Mouse (Mus musculus): ENCODE data around the gene Zfp953. TPM values are rescaled to one million over a fixed set of nuclear protein-coding genes. Genes with fewer than 3 reads are reported as not detected.
"Not testable (repeated sequence)": the region's sequence is repeated elsewhere in the genome, so short reads cannot be mapped to it uniquely, and the experiment has no call there.

Gene Zfp953
- total RNA-seq (2021), result under 1 TPM; 0.89 to 0.90 TPM
- long read RNA-seq, experiment 1, partial matches to known transcripts, result 0 of 1 reads
- long read RNA-seq, experiment 1, other reads (novel, unspliced or antisense), result 1 of 1 reads
- long read RNA-seq, experiment 2, result 0 reads

DNA sequence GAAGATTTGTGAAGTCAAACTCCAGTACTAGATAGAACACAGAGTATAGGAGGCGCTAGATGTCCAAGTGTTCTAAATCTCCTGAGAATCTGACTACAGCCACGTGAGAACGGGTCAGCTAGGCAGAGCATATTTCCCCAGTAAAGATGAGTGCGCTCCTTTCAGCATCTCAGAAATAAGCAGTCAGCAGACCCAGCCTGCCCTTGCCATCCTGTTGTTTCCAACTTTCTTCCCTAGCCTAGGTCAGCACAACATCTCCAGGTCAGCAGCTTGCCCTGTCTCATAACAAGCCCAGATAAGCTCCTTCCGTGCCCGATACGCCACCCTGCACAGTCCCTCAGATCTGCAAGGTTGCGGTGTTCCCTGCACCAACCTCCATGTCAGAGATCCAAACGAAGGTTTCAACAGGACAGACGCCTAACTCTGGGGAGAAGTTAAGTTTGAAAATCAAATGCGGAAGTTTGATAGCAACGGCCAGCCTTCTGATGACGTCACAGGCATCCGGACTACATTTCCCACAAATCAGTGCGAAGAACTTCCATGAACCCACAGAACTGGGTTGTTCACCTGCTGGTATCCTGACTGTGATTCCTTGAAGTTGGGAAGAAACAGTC, at the start of gene Zfp953, which contains the start of gene Gm28044:
Gene Zfp953, minus strand, starts transcription at position 475 of the 614 bp plus-strand sequence.
Gene Gm28044, minus strand, starts transcription at position 406 of the 614 bp plus-strand sequence.
- peak; percentile 81 for DNase-seq
- intact Hi-C loops (cut with DNase I; ENCODE audit: low total_unique reads), result no loop called here

DNA sequence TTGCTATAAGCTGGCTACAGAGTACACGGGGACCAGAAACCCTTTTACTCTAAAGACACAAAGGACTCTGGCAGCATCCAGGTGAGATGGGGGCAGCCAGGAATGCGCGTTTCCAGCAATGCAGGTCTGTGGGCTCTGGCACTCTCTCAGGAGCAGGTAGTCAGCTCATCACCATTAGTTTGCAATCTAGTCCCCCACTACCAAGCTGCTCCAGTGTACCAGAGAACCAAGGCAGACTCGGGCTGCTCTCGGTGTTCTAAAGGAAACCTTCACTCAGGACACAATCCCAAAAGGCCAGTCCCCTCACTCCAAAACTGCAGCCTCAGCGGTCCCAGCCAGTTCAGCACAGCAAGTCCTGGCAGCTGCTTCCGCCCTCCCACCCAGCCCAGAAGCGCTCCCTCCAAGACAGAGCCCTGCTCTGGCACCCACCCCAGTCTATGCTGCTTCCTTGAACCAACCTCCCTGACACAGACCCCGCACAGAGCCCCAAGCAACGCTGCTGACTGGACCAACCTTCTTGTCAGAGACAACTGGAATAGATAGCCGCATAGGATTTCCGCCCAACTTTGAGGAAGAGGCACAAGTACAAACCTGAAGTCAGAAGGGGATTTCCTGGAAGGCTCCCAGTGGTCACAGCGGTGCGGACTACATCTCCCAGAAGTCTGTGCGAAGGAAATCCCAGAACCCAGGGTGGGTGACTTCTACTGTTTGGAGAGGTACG, 38.9 kb upstream of the Zfp953 start, which contains the start of gene Zfp429:
Gene Zfp429, minus strand, starts transcription at position 637 of the 721 bp plus-strand sequence.
- intact Hi-C loops (cut with DNase I; ENCODE audit: low total_unique reads), result not testable (repeated sequence)
- DNase-seq, result peak; percentile 65

DNA sequence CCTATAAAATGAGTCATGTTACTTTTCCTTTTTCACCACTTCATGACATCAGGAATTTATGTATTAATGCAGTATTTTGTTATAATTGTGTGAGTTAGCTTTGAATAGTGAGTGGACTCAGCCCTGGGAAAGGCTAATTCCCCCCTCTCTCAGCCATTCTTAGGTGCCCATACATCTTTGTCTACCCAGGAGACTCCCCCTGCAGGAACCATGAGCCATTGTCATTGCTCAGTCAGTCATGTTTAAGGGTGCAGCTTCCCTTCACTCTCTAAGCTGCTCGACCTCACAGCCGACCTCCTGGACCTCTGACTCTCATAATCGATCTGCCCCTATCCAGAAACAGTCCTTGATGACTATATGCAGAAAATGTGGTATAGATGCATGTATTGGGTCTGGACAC, 15.8 kb upstream of the Zfp953 start:
- DNase-seq; intact Hi-C loops (cut with DNase I; ENCODE audit: low total_unique reads): not testable (repeated sequence)

DNA sequence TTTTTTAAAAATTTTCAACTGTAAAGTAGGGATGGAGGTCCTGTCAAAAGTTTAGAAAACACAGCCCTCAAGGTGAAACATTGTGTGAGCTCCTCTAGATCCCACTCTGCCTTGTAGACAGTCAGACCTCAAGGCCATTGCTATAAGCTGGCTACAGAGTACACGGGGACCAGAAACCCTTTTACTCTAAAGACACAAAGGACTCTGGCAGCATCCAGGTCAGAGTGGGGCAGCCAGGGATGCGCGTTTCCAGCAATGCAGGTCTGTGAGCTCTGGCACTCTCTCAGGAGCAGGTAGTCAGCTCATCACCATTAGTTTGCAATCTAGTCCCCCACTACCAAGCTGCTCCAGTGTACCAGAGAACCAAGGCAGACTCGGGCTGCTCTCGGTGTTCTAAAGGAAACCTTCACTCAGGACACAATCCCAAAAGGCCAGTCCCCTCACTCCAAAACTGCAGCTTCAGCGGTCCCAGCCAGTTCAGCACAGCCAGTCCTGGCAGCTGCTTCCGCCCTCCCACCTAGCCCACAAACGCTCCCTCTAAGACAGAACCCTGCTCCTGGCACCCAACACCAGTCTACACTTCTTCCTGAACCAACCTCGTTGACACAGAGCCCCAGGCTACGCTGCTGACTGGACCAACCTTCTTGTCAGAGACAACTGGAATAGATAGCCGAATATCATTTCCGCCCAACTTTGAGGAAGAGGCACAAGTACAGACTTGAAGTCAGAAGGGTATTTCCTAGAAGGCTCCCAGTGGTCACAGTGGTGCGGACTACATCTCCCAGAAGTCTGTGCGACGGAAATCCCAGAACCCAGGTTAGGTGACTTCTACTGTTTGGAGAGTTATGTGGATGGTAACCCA, 14.9 kb upstream of the Zfp953 start, which contains the start of the genes Gm28041 and Zfp456:
Gene Gm28041, minus strand, starts transcription at position 684 of the 862 bp plus-strand sequence.
Gene Zfp456, minus strand, starts transcription at position 761 of the 862 bp plus-strand sequence.
- intact Hi-C loops (cut with DNase I; ENCODE audit: low total_unique reads), result not testable (repeated sequence)

GRCm38 (mm10) chr13:67351854-67352253, 8.6 kb downstream of the Zfp953 start:
- intact Hi-C loops (cut with DNase I; ENCODE audit: low total_unique reads), result no loop called here
- DNase-seq, result no peak

More for the DNA sequence above, 14.9 kb upstream of the Zfp953 start, which contains the start of the genes Gm28041 and Zfp456:
- DNase-seq, result peak; percentile 38

GRCm38 (mm10) chr13:67343422-67343821, 17.0 kb downstream of the Zfp953 start:
- intact Hi-C loops (cut with DNase I; ENCODE audit: low total_unique reads), result no loop called here

DNA sequence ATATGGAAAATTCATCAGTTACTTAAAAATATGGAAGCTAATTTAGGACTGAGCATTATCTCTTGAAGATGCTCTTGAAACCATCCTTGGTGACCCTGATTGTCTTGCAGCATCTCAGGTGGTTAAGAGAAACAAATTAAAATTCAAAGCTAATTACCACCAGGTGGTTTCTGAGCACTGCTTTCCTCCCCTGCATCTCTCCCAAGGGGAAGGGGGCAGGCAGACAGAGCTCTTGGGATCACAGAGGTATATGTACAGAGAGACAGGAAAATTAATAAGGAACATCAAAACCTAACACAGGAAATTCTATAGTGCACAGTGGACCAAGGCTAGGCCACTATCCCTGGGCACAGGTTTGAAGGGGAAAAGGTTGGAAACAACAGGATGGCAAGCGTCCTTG, 27.5 kb downstream of the Zfp953 start:
- DNase-seq, result no peak
- intact Hi-C loops (cut with DNase I; ENCODE audit: low total_unique reads), result no loop called here

More at GRCm38 (mm10) chr13:67343422-67343821, 17.0 kb downstream of the Zfp953 start:
- no peak for DNase-seq

DNA sequence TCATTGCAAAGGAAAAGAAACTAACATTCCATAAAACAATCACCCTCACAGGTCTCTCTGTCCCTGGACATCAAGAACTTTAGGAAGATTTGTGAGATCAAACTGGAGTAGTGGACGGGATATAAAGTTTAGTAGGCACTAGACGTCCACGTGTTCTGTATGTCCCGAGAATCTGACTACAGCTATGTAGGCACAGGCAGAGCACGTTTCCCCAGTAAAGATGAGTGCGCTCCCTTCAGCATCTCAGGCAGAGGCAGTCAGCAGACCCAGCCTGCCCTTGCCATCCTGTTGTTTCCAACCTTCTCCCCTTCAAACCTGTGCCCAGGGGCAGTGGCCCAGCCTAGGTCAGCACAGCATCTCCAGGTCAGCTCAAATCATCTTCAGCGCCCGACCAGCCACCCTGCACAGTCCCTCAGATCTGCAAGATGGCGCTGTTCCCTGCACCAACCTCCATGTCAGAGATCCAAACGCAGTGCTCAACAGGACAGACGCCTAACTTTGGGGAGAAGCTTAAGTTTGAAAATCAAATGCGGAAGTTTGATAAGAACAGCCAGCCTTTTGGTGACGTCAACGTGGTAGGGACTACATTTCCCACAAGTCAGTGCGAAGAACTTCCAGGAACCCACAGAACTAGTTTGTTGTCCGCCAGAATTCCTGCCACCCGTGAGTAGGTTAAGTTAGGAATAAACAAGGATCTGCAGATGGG, 28.2 kb downstream of the Zfp953 start, which contains the start of gene Zfp595:
Gene Zfp595, minus strand, starts transcription at position 552 of the 706 bp plus-strand sequence.
- DNase-seq, result peak; percentile 77
- intact Hi-C loops (cut with DNase I; ENCODE audit: low total_unique reads), result no loop called here

DNA sequence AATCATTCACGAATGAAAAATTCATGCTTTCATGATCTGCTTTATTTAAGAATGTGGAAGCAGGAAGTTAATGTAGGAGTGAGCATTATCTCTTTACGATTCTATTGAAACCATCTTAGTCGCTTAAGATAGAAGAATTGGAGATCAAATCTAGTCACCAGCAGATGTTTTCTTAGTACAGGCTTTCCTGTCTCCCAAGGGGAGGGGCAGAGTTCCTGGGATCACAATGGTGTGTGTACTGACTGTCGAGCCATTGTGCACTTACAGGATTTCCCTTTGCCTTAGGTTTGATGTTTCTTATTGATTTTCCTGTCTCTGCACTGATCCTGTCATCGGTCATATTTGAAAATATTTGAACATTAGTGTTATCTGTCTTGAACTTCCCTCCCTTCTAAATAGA, 53.7 kb downstream of the Zfp953 start:
- DNase-seq, result no peak
- intact Hi-C loops (cut with DNase I; ENCODE audit: low total_unique reads), result no loop called here

- peak; percentile 77 for DNase-seq
- intact Hi-C loops (cut with DNase I; ENCODE audit: low total_unique reads), result no loop called here
These were observed 54.4 kb downstream of the Zfp953 start, which contains the start of gene Zfp457 for GRCm38 (mm10) chr13:67305822-67306672. Gene Zfp457, minus strand, starts transcription at chr13:67306485.

Other genes with a start within 250 kb of the Zfp953 start
- gene Rslcan18, start 244.3 kb downstream of the Zfp953 start, total RNA-seq (2021), result under 1 TPM; 0.29 to 0.53 TPM
- 1 to 10 TPM; 3.2 to 3.3 TPM for gene Zfp759, start 238.9 kb downstream of the Zfp953 start, total RNA-seq (2021)
- gene Rsl1, start 187.4 kb downstream of the Zfp953 start, total RNA-seq (2021), result 1 to 10 TPM; 1.5 to 1.7 TPM
- gene Zfp455, start 166.1 kb downstream of the Zfp953 start, total RNA-seq (2021), result under 1 TPM; 0.44 to 0.66 TPM
- gene Zfp458, start 82.1 kb downstream of the Zfp953 start, total RNA-seq (2021), result 1 to 10 TPM; 1.1 to 1.2 TPM
- gene Zfp457, start 54.1 kb downstream of the Zfp953 start, total RNA-seq (2021), result 1 to 10 TPM in 1 of 2 experiments, under 1 TPM in 1; 0.80 to 2.0 TPM
- 1 to 10 TPM; 1.2 TPM for gene Zfp595, start 28.0 kb downstream of the Zfp953 start, total RNA-seq (2021)
- under 1 TPM in 1 of 2 experiments, not detected in 1; 0.66 TPM for gene Gm28044, start 69 bp downstream of the Zfp953 start, total RNA-seq (2021)
- under 1 TPM; 0.35 TPM for gene Gm28041, start 15.1 kb upstream of the Zfp953 start, total RNA-seq (2021)
- under 1 TPM; 0.18 to 0.21 TPM for gene Zfp456, start 15.2 kb upstream of the Zfp953 start, total RNA-seq (2021)
- 1 to 10 TPM in 1 of 2 experiments, under 1 TPM in 1; 0.64 to 1.8 TPM for gene Zfp429, start 39.2 kb upstream of the Zfp953 start, total RNA-seq (2021)
- under 1 TPM; 0.20 to 0.21 TPM for gene Zfp459, start 60.8 kb upstream of the Zfp953 start, total RNA-seq (2021)
- gene Zfp874a, start 91.0 kb upstream of the Zfp953 start, total RNA-seq (2021), result 1 to 10 TPM; 3.0 to 4.2 TPM
- 1 to 10 TPM; 6.5 to 8.4 TPM for gene Zfp874b, start 123.7 kb upstream of the Zfp953 start, total RNA-seq (2021)
- gene Zfp58, start 139.9 kb upstream of the Zfp953 start, total RNA-seq (2021), result 1 to 10 TPM; 3.6 to 3.7 TPM
- gene Gm26965, start 165.5 kb upstream of the Zfp953 start, total RNA-seq (2021), result under 1 TPM in 1 of 2 experiments, not detected in 1; 0.23 TPM
- 1 to 10 TPM; 5.1 to 5.8 TPM for gene Zfp87, start 165.6 kb upstream of the Zfp953 start, total RNA-seq (2021)
- 1 to 10 TPM; 2.1 to 2.6 TPM for gene Zfp748, start 193.2 kb upstream of the Zfp953 start, total RNA-seq (2021)
- 1 to 10 TPM; 2.4 to 2.8 TPM for gene Zfp729b, start 249.1 kb upstream of the Zfp953 start, total RNA-seq (2021)

Data from gastrocnemius, postnatal 14 days (tissue).